Mouse (Mus musculus): ENCODE results near the gene Krt7. TPM values are rescaled to one million over a fixed set of nuclear protein-coding genes. Genes with fewer than 3 reads are reported as not detected.

The Krt7 gene
- 0.21 TPM for polyA plus RNA-seq (2017; shearing (Covaris generic))

GRCm38 (mm10) chr15:101410775-101411174, at the start of gene Krt7:
TSS of gene Krt7 (plus strand) at chr15:101411043.

GRCm38 (mm10) chr15:101370101-101370911, 40.5 kb upstream of the Krt7 start, which contains the start of gene Krt80:
TSS of gene Krt80 (minus strand) at chr15:101370162.

GRCm38 (mm10) chr15:101438555-101438954, 27.7 kb downstream of the Krt7 start, which contains the start of gene Krt87:
TSS of gene Krt87 (minus strand) at chr15:101438804.

GRCm38 (mm10) chr15:101447444-101447843, 36.6 kb downstream of the Krt7 start, which contains the start of gene Krt88:
TSS of gene Krt88 (plus strand) at chr15:101447744.

GRCm38 (mm10) chr15:101463651-101464050, 52.8 kb downstream of the Krt7 start, which contains the start of gene Krt81:
TSS of gene Krt81 (minus strand) at chr15:101463751.

GRCm38 (mm10) chr15:101472952-101473528, 62.2 kb downstream of the Krt7 start, which contains the start of gene Krt86:
TSS of gene Krt86 (plus strand) at chr15:101473478.

Other genes starting within 250 kb of the Krt7 start
- 0.34 TPM for gene Acvr1b, start 237.0 kb upstream of the Krt7 start, polyA plus RNA-seq (2017; shearing (Covaris generic))
- 29.6 TPM for gene Grasp, start 186.9 kb upstream of the Krt7 start, polyA plus RNA-seq (2017; shearing (Covaris generic))
- 1,905 TPM for gene Nr4a1, start 156.8 kb upstream of the Krt7 start, polyA plus RNA-seq (2017; shearing (Covaris generic))
- gene Atg101, start 126.8 kb upstream of the Krt7 start, polyA plus RNA-seq (2017; shearing (Covaris generic)): 99.9 TPM
- gene 6030408B16Rik, start 117.8 kb upstream of the Krt7 start, polyA plus RNA-seq (2017; shearing (Covaris generic)): not detected
- 0.46 TPM for gene Krt80, start 40.9 kb upstream of the Krt7 start, polyA plus RNA-seq (2017; shearing (Covaris generic))
- gene Krt87, start 27.8 kb downstream of the Krt7 start, polyA plus RNA-seq (2017; shearing (Covaris generic)): not detected
- gene Krt88, start 36.7 kb downstream of the Krt7 start, polyA plus RNA-seq (2017; shearing (Covaris generic)): not detected
- not detected for gene Krt81, start 52.7 kb downstream of the Krt7 start, polyA plus RNA-seq (2017; shearing (Covaris generic))
- not detected for gene Krt86, start 62.4 kb downstream of the Krt7 start, polyA plus RNA-seq (2017; shearing (Covaris generic))
- gene Krt83, start 80.5 kb downstream of the Krt7 start, polyA plus RNA-seq (2017; shearing (Covaris generic)): 21.6 TPM
- gene Gm49425, start 106.2 kb downstream of the Krt7 start, polyA plus RNA-seq (2017; shearing (Covaris generic)): not detected
- not detected for gene Krt84, start 121.8 kb downstream of the Krt7 start, polyA plus RNA-seq (2017; shearing (Covaris generic))
- gene Krt82, start 139.6 kb downstream of the Krt7 start, polyA plus RNA-seq (2017; shearing (Covaris generic)): not detected
- not detected for gene Krt90, start 151.9 kb downstream of the Krt7 start, polyA plus RNA-seq (2017; shearing (Covaris generic))
- gene Krt75, start 162.9 kb downstream of the Krt7 start, polyA plus RNA-seq (2017; shearing (Covaris generic)): 0.61 TPM
- gene Gm5414, start 217.1 kb downstream of the Krt7 start, polyA plus RNA-seq (2017; shearing (Covaris generic)): not detected
- gene Gm5478, start 236.3 kb downstream of the Krt7 start, polyA plus RNA-seq (2017; shearing (Covaris generic)): not detected

Measured in effector memory CD4-positive, alpha-beta T cell, adult 7 months (primary cell).